Mouse (Mus musculus) bone marrow, adult 2 months (tissue): ENCODE results near the gene Zswim3. TPM values are rescaled to one million over a fixed set of nuclear protein-coding genes. Genes with fewer than 3 reads are reported as not detected.

Experiments used
- H3K27ac ChIP-seq: fragments of 200-500 bp; 2 replicates; pipeline ENCODE4 v1.5.1; 2012; ENCODE audit warnings: low read depth, mild to moderate bottlenecking, control low read depth, inconsistent platforms, low read length; ENCODE audit not compliant: control insufficient read depth, poor library complexity, insufficient read depth
- H3K4me1 ChIP-seq: fragments of 200-500 bp; 2 replicates; pipeline ENCODE4 v1.6.1; 2011; ENCODE audit warnings: low read length; ENCODE audit not compliant: control insufficient read depth, insufficient read depth
- H3K4me3 ChIP-seq: fragments of 200-500 bp; replicated peaks from 2 replicates; pipeline ENCODE3; 2011; ENCODE audit warnings: mild to moderate bottlenecking, low read depth, low read length, control low read depth; ENCODE audit not compliant: control insufficient read depth
- CTCF ChIP-seq: fragments of 200-500 bp; IDR thresholded peaks from 2 replicates; pipeline ENCODE4 v1.5.1; 2011; ENCODE audit warnings: low read length, control low read depth; ENCODE audit not compliant: control insufficient read depth, insufficient read depth
- POLR2A ChIP-seq: fragments of 200-500 bp; IDR thresholded peaks from 2 replicates; pipeline ENCODE4 v1.6.1; 2011; ENCODE audit warnings: low read depth, mild to moderate bottlenecking, control low read depth, low read length, borderline replicate concordance; ENCODE audit not compliant: control insufficient read depth
- WGBS: fragments of 180-500 bp; shearing (Covaris S2); methylation state at CpG from one replicate; pipeline ENCODE4 v1.1.7; 2018; 5-methylcytosine and 5-hydroxymethylcytosine counted together
- polyA plus RNA-seq: library from polyadenylated mRNA; stranded (reverse); fragments of >200 nt; gene quantifications from 2 replicates; pipeline ENCODE4 v1.2.4, GENCODE M21; 2011; ENCODE audit warnings: low replicate concordance; ENCODE audit not compliant: missing spikeins, insufficient read depth, insufficient read length

Zswim3 gene
- polyA plus RNA-seq, 1 experiment: 4.4 TPM

DNA sequence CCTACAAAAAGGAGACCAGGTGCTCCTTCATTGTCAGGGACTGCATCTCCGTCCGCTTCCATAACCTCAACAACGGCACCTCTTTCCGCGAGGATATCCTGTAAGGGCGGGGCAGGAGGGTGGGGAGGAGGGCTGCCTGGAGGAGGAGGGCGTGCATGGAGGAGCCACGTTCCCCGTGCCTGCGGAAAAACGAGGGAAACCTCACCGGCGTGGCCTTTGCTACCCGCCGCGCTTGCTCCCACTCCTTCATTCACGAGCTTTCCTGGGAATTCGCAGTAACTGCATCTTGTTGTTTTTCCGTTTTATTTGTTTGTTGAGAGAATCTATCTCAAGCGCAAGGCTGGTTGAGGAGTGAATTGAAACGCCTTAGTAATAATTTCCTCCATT is 427 bp downstream of the Zswim3 start:
- peaks cover 3% of the 10 kb centered on the region; the same call in 1 of the 2 replicates for H3K4me1 ChIP-seq
- WGBS: under 1% methylated on average over 21 of the region's 21 CpGs

DNA sequence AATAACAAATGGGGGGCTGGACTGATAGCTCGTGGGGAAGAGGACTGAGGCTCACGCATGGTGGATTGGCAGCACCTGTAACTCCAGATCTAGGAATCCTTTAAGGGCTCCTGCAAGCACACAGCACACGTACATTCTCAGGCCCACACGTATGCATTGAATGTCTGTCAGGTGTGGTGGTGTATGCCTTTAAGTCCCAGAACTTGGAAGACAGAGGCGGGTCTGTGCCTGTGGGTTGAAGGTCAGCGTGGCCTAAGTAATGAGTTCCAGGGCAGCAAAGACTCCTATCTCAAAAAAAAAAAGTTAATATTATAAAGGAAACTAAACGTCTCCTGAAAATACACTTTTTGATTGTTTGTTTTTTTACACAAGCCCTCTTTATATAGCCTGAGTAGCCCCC is 1.7 kb downstream of the Zswim3 start:
- TF ChIP-seq CTCF (no peak), POLR2A (no peak)
- H3K27ac ChIP-seq: no peak overlapping the region
- H3K4me3 ChIP-seq: no peak overlapping the region
- 82% methylated on average over 7 of the region's 7 CpGs for WGBS
- H3K4me1 ChIP-seq: peaks cover 3% of the 10 kb centered on the region; the same call in 1 of the 2 replicates

More for the DNA sequence above, 427 bp downstream of the Zswim3 start:
- TF ChIP-seq POLR2A (no peak), CTCF (no peak)
- Histone ChIP-seq H3K27ac (peak overlapping the region; percentile 96), H3K4me3 (peak overlapping the region; percentile 88)

DNA sequence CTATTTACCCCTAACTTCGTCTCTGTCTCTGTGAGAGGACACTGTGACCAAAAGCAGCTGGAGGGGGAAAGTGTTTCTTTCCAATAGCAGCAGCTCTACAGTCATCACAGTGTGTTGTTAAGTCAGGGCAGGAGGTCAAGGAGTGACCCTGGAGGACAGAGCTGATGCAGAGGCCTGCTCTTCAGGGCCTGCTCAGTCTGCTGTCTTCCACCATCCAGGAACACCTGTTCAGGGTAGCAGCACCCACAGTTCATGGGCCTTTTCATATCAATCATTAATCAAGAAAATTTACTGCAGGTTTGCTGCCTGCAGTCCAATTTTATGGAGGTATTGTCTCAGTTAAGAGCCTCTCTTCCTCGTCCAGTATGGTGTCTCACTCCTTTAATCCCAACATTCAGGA is 8.7 kb downstream of the Zswim3 start:
- 80% methylated on average over 2 of the region's 2 CpGs for WGBS
- TF ChIP-seq CTCF (no peak), POLR2A (no peak)
- Histone ChIP-seq H3K4me3 (no peak overlapping the region), H3K4me1 (peaks cover 4% of the 10 kb centered on the region), H3K27ac (no peak overlapping the region)

- Histone ChIP-seq H3K27ac (peak overlapping the region; percentile 69), H3K4me3 (no peak overlapping the region)
Observed at GRCm38 (mm10) chr2:164815348-164815747, 10.4 kb downstream of the Zswim3 start.

DNA sequence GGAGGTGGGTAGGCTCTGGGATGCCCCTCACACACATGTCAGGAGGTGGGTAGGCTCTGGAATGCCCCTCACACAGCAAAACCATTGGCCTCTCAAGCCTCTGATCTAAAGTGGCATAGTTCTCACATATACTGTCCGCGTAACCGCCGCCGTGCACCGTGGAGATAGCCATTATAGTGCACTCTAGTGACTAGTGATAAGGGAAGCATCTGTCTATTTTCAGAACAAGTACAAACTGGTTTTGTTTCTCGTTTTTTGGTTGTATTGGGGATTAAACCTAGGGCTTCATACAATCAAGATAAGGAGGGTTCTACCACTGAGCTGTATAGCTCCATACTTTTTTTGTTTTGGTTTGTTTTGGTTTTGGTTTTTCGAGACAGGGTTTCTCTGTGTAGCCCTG is 10.9 kb downstream of the Zswim3 start:
- no peak overlapping the region for H3K4me3 ChIP-seq
- H3K4me1 ChIP-seq: peaks cover 4% of the 10 kb centered on the region
- peak overlapping the region; percentile 69 for H3K27ac ChIP-seq
- WGBS: 66% methylated on average over 8 of the region's 8 CpGs
- TF ChIP-seq POLR2A: no peak
- no peak for TF ChIP-seq CTCF

More at GRCm38 (mm10) chr2:164815348-164815747, 10.4 kb downstream of the Zswim3 start:
- 34% methylated on average over 5 of the region's 5 CpGs for WGBS
- TF ChIP-seq CTCF: no peak
- TF ChIP-seq POLR2A: no peak
- peaks cover 4% of the 10 kb centered on the region for H3K4me1 ChIP-seq

GRCm38 (mm10) chr2:164817206-164817605 is 12.3 kb downstream of the Zswim3 start:
- TF ChIP-seq POLR2A (no peak), CTCF (no peak)
- Histone ChIP-seq H3K27ac (no peak overlapping the region), H3K4me1 (peaks cover 4% of the 10 kb centered on the region), H3K4me3 (no peak overlapping the region)
- 88% methylated on average over 6 of the region's 6 CpGs for WGBS

DNA sequence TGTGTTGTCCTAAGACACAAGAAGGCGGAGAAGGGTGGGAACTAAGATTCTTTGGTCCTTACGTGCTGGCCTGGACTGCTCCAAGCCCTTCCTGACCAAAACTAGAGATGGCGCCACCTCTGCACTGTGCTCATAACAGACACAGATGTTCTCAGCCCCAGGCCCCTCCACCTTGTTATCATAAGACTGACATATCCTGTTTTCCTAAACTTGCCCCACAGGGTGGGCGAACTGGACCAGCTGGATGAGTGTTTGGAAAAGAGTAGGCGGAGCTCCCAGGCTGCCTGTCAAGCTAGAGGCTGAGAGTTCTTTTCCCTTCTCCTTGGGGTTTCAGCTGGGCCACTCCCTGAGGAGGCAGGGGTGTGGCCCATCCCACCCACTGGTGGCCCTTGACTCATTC is 12.8 kb downstream of the Zswim3 start:
- Histone ChIP-seq H3K4me3 (no peak overlapping the region), H3K4me1 (peaks cover 4% of the 10 kb centered on the region), H3K27ac (no peak overlapping the region)
- no peak for TF ChIP-seq POLR2A
- WGBS: 88% methylated on average over 5 of the region's 5 CpGs

- H3K4me1 ChIP-seq: no peaks in the 10 kb centered on the region
- no peak overlapping the region for H3K4me3 ChIP-seq
- TF ChIP-seq CTCF: no peak
- TF ChIP-seq POLR2A: no peak
- WGBS: 89% methylated on average over 6 of the region's 6 CpGs
- H3K27ac ChIP-seq: no peak overlapping the region
Observed at GRCm38 (mm10) chr2:164821060-164821459, 16.2 kb downstream of the Zswim3 start.

DNA sequence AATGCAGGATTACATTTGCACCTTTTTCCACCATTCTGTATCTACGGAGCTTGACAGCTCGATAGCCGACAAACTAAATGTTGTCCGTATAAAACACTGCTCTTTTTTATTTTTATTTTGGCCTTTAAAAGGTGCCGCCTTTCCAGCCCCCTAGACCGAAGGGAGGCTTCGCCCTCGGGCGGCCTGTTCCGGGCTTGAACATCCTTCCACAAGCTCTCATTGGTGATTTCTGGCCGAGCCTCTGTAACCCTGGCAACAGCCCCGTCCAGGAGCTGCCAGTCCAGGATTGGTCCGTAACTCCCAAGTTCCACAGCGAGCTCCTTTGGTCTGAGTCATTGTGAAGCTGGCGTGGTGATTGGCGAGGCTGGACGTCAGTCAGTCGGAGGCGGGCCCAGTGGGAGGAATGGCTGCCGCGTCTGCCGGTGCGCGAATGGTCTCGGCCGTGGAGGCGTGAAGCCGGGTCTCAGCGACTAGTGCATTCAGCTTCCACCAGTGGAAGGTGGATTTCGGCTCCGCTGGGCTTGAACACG is 17.8 kb downstream of the Zswim3 start, which contains the start of gene Zswim1:
Gene Zswim1, plus strand, starts transcription at position 51 of the 530 bp plus-strand sequence.
- no peak for TF ChIP-seq CTCF
- peak; percentile 78; the same call in 1 of the 2 replicates for TF ChIP-seq POLR2A
- H3K27ac ChIP-seq: peak within 1 kb of the TSS; percentile 67
- H3K4me3 ChIP-seq: peak within 1 kb of the TSS; percentile 97
- WGBS: 1% methylated on average over 32 of the region's 32 CpGs
- no peaks in the 10 kb centered on the region for H3K4me1 ChIP-seq
